Mouse (Mus musculus) inflammation-experienced regulatory T-cells, adult 6 months (primary cell): ENCODE measurements around the gene Aes. TPM values are rescaled to one million over a fixed set of nuclear protein-coding genes. Genes with fewer than 3 reads are reported as not detected.

Experiments used
- ATAC-seq: one replicate; pipeline ENCODE4 v1.8.0; 2017
- polyA plus RNA-seq, 3 experiments: library from polyadenylated mRNA; unstranded; fragments of 100-300 nt; shearing (Covaris generic); gene quantifications; one replicate each; pipeline ENCODE4 v1.2.1; 2017

Gene Aes
- polyA plus RNA-seq, 3 experiments from 2014 or later, result 82.5 to 118 (median 109) TPM

GRCm38 (mm10) chr10:81545161-81545747, 14.0 kb upstream of the Aes start, which contains the start of gene Gna11:
Gene Gna11, minus strand, starts transcription at chr10:81545190.
- ATAC-seq, result peak; percentile 96

- ATAC-seq, result no peak
Measured at GRCm38 (mm10) chr10:81546332-81546731, 13.0 kb upstream of the Aes start.

DNA sequence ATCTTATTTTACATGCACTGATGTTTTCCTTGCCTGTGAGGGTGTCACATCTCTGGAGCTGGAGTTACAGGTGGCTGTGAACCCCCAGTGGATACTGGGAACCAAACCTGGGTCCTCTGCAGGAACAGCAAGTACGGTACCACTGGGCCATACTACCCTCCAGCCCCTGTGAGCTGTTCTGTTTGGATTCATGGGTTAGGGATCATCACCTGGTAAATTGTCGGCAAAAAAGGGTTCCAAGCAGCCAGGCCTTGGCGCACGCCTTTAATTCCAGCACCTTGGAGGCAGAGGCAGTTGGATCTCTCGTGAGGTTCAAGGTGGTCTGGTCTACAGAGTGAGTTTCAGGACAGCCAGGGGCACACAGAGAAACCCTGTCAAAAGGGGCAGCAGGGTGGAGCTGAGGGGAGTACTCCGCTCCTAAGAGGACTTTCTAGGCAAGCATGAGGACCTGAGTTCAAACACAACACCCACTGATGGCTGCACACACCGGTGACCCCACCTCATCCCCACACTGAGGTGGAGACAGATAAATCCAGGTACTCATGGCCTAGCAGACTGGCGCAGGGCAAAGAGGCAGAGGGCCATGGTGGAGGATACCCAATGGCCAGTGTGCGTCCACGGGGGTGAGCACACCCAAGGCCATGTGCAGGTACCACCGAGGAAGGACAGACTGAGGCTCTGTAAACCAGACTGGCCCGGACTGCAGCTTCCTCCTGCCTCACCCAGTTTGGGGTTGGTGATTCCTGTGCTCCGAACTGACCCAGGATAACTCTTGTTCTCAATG, 12.3 kb upstream of the Aes start:
- ATAC-seq, result no peak

GRCm38 (mm10) chr10:81548944-81549343, 10.3 kb upstream of the Aes start:
- no peak for ATAC-seq

DNA sequence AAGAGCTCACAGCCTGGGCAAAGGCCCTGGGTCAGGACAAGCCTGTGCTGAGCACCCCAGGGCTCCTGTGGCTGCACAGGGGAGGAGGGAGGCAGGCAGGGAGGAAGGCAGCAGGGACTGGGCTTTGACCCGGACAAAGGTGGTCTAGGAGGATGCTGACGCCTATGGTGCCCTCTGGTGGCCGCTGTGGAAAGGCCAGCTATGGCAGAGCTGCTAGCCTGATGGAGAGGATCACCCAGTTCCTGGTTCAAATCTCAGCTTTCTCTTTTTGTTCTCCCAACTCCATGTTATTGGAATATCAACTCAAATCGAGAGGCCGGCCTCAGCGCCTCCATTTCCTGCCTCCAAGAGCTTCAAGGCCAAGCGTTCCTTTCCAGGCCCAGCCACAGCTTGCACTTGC, 9.0 kb upstream of the Aes start:
- ATAC-seq, result peak; percentile 28

DNA sequence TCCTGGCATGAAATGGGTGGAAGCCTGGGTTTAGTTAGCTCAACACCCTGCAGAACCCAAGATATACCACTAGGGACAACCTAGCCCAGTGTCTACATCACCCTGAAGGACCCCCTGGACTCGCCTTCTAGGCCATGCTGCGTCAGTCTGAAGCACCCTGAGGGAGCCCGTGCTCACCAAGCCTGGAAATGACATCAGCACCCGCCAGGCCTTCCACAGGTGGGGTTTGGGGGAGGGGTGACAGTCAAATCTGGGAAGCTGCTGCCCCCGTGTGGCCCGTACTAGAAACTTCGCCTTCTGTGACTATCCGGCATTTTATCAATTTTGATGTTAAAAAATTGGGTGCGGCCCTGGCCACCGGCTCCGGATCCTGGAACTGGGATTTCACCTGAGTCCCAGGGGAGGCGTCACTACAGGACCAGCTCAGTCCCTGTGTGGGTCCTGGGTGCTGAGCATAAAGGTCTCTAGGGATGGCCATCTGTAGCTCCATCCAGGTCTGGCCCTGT, 7.6 kb upstream of the Aes start:
- ATAC-seq, result peak; percentile 92

DNA sequence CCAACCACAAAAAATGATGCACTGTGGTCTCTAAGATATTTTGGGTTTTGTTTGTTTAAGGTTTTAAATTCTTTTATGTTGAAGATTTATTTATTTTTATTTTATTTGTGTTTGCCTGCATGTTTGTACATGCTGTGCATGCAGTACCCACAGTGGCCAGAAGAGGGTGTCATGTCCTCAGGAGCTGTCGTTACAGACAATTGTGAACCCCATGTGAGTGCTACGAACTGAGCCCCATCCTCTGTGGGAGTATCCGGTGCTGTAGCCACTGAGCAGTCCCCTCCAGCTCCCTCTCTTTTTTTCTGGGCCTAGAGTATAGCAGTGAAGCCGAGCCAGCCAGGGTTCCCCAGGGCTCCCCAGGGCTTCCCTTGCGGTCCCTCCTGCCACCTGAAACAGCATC, 6.1 kb upstream of the Aes start:
- no peak for ATAC-seq

DNA sequence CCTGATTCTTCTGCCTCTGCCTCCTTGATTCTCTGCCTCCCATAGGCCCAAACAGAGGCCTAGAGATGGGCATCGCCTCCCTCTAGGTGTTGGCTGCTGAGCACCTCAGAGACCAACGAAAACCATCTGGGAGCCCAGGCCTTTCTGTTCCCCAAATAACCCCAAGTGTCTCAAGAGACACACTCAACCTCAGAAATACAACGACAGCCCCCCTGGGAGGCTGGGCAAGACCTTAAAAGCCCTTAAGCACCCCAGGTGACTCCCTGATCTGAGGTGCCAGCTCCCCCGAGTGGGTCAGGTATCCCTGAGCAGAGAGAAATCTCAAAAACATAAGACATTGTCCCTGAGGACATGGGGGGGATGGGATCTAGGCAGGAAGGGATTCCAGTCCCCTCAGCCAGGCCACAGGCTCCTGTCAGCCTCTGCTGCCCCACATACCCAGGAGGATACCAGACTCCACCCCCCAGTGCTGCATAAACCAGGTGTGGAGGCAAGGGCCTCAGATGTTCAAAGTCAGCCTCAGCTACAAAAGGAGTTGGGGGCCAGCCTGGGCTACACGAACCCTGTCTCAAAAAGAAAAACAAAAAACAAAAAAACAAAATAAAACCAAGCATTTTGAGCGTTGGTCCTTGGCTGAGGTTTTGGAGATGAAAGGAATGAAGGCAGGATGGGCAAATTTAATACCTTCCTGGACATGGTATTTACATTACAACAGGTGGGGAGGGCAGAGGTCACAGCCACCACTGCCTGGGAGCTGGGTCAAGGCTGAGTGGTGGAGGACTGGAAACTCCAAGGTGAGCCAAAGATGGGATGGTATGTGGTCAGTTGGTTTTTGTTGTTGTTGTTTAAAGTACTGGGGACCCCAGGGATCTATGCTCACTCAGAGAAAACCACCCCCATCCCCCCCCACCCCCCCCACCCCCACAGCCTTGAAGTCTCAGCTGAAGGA, 5.2 kb upstream of the Aes start:
- no peak for ATAC-seq

DNA sequence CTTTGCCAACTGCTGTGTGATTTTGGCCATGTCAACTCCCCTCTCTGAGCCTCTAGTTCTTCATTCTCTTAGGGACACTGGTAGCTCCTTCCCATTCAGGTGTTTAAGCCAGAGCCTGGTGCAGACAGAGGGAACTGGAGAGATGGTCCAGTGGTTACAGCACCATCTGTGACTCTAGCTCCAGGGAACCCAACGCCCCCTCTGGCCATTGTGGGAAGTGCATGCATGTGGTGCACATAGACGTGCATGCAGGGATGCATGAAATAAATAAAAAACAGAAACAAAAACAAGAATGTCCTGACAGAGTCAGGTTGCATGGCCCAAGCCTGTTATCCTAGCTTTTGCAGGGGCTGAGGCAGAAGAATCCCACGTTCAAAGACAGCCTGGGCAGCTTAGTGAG, 3.0 kb upstream of the Aes start:
- ATAC-seq, result no peak

DNA sequence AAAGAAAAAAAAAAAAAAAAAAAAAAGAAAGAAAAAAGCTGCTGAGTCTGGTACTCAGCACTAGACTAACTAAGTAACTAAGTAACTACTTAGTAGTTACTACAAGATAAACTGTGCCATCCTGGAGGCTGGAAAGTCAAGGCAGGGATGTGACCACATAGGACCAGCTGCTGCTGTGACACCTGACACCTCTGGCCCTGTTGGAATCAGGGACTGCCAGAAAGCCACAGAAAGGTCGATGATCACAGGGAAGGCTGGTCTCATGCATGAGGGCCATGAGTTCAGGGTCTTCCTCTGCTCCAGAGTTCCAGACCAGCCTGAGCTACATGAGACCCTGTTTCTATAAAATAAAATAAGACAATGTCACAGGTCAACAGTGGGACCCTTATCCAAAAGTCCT, 1.8 kb upstream of the Aes start:
- no peak for ATAC-seq

GRCm38 (mm10) chr10:81559627-81560539, 595 bp downstream of the Aes start:
- peak; percentile 49 for ATAC-seq

DNA sequence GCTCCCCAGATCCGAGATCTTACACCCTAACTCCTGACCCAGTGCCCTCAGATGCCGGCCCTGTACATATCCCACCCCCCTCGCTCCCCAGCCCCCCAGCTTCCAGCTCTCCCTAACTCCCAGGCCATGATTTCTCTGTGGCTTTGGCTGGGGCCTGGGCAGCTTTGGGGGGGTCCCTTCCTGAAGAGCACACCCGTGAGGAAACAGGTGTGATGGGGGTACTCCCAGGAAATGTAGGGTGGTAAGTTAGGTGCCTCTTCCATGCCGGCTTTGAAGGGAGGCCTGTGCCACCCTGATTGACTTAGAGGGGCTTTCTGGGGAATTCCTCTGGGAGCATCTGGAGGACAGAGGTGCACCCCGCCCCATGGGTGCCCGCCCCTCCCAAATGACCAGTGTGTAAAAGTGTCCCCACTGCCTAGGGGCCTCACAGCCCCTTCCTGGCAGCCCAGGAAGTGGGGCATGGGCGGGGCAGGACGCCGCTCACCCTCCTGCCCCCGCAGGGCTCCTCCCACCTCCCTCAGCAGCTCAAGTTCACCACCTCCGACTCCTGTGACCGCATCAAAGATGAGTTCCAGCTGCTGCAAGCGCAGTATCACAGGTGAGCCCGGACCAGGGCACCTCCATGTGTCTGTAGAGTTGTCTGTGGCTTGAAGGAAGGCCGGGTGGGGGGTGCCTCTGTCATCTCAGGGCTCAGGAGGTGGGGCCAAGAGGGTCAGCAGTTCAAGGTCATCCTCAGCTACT, 1.6 kb downstream of the Aes start:
- peak; percentile 93 for ATAC-seq

GRCm38 (mm10) chr10:81562411-81562810, 3.1 kb downstream of the Aes start:
- ATAC-seq, result no peak

DNA sequence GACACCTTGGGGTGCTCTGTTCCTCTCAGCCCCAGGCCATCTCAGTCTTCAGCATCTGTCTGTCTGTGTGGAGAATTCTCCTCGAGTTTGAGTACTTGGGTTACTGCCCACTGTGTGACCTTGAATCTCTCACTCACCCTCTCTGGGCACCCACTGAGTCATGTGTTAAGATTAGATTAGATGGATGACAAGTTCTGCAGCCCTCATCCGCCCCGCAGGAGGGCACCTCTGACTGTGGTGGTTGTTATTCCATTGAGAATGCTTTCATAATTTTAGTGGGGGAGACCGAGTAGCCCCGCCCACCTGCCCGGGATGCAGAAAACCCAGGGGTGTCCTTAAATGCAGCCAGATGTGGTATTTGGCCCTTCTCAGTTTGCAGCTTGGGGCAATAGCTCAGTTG, 4.2 kb downstream of the Aes start:
- ATAC-seq, result no peak

DNA sequence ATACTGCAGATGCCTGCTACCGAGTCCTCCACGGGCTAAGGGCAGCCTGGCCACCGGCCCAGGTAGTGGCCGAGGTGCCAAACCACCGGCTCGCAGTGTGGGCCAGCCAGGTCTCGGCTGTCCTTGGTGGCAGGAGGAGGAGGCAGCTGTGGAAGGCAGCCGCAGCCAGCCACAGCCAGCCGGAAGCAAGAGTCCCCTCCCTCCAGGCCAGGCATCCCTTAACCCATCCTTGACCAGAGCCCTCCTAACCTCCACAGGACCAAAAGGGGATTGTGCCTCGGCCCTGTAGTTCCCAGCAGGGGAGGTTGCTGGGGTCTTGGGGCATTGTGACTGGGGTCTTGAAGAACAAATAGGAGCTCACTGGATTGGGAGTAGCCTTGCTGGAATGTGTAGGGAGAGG, 4.9 kb downstream of the Aes start:
- ATAC-seq, result no peak

DNA sequence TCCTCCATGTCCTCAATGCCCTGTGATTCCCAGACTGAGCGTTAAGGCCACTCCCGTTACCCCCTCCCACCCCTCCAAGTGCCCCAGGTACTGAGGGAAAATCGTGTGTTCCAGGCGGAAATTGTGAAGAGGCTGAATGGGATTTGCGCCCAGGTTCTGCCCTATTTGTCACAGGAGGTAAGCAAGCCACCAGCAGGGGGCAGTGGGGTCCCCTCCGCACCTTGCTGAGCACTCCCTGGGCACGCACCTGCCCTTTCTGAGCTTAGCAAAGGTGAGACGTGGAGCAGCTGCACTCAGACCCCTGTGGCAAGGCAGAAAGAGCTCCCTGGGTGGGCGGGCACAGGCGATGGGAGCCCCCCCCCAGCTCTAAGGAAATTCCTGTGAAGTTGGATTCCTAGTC, 5.4 kb downstream of the Aes start:
- no peak for ATAC-seq

GRCm38 (mm10) chr10:81565257-81566228, 6.3 kb downstream of the Aes start:
- ATAC-seq, result no peak

GRCm38 (mm10) chr10:81568381-81569191, 9.3 kb downstream of the Aes start:
- ATAC-seq, result no peak
